Mouse (Mus musculus): ENCODE measurements around the gene Zfp978.
"Not testable (repeated sequence)": the region's sequence is repeated elsewhere in the genome, so short reads cannot be mapped to it uniquely, and the experiment has no call there.

The Zfp978 gene

DNA sequence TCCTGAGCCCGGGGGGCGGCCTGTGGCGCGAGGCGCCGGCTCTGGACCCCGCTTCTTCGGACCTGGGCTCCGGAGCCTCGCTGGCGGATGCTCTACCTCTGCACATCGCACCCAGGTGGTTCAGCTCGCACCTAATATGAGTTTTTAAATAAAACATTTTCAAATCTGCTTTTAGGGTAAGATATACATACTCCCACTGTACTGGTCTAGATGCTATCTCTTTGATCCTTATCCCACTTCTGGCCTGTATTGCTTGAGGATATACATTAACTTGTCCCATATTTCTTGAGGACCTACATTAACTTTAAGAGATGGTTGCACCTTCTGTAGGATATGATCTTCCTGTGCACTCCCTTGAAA lies 46.3 kb downstream of the Zfp978 start:
- no peak for DNase-seq (ENCODE audit: low spot score)

DNA sequence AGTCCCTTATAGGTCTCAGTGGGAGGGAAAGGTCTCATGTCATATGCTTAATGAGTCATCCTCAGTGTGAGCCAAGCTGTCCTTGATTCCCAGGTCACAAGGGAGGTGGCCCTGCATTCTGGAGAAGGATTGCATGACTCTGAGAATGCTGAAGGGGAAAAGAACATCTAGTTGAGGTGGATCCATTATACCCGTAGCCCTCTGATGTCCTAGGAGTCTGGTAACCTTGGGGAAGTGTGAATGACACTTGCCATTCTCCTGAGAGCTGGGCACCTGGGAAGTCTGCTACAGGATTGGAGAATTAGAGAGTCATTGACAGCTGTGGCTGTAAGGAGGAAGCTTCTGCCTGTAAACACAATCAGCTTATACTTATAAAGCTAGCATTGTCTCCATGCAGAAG lies 55.3 kb downstream of the Zfp978 start:
- not testable (repeated sequence) for DNase-seq (ENCODE audit: low spot score)

DNA sequence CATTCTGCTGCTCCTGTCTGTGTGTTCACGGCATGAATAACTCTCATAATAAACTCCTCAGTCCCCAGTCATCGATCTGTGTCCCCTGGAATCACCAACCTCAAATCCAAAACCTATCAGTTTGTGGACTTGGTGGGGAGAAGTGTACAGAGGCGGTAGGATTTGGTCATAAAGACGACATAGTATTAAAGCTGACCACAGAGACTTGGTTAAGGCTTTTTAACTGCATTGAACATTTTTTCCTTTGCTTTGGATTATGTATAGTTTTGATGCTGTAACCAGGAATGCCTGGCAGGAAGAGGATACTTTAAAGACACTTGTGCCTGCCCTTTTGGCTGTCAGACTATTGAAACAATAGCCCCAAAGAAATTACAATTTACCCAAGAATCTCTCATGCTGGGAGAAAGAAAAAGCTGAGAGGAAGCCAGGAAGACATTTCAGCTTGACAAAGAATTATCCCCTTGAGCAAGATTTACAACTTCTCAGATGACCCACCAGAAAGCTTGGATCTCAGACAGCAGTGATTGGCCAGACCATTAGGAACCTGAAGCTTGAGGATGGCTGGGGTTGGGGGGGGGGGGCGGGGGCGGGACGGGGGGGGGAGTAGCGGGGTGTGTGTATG lies 56.2 kb downstream of the Zfp978 start:
- no peak for DNase-seq (ENCODE audit: low spot score)

DNA sequence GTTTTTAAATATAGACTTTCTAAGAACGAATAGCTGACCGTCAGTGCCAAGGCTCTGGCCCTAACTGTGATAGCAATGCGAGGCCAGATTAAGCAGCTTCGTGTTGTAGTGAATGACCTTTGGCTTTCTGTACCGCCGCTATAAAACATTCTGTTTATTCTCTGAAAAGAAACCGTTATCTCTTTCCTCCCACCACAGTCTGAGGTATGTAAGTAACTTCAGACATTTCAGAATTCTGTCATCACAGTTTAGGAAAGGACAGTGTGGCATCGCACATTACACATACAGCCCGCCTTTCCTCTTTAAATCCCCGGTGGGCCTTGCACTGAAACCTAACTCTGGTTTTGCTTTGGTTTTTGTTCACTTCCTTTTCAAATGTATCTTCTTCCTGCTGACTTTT lies 56.8 kb downstream of the Zfp978 start:
- no peak for DNase-seq (ENCODE audit: low spot score)

DNA sequence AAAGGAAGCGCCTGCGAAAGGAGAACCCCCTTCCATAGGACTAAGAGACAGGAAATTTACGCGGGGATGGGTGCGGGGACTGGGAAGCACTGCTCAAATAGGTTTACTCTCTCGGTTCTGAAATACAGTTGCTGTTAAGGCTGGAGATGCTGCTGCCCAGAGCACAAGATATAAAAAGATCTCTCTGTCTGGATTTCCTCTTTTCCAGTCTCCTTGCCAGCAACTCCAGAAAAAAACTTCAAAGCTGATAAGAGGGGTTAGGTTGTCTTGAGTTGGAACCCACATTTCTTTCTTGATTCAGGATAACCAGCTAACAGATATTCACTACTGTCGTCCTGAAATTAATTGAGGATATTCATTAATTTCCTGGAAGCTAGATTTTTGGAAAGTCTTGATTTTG lies 57.2 kb downstream of the Zfp978 start:
- DNase-seq (ENCODE audit: low spot score) = not testable (repeated sequence)

DNA sequence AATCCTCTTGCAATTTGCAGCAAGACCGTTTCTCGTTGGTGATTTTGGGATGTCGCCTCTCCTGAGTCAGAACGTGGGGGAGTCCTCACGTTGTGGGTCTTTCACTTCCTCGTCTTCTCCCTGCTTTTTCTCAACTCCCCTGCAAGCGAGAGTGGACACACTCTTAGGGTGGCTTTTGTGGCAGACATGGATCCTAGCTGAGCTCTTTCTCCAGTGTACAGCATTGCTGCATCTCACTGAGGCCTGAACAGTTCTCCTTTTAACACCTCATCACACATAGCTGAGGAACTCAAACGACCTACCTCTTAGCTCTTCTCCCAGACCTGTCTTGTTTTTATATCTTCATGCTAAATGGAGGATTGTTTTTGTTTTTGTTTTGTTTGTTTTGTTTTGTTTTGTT lies 58.1 kb downstream of the Zfp978 start:
- DNase-seq (ENCODE audit: low spot score) = not testable (repeated sequence)

DNA sequence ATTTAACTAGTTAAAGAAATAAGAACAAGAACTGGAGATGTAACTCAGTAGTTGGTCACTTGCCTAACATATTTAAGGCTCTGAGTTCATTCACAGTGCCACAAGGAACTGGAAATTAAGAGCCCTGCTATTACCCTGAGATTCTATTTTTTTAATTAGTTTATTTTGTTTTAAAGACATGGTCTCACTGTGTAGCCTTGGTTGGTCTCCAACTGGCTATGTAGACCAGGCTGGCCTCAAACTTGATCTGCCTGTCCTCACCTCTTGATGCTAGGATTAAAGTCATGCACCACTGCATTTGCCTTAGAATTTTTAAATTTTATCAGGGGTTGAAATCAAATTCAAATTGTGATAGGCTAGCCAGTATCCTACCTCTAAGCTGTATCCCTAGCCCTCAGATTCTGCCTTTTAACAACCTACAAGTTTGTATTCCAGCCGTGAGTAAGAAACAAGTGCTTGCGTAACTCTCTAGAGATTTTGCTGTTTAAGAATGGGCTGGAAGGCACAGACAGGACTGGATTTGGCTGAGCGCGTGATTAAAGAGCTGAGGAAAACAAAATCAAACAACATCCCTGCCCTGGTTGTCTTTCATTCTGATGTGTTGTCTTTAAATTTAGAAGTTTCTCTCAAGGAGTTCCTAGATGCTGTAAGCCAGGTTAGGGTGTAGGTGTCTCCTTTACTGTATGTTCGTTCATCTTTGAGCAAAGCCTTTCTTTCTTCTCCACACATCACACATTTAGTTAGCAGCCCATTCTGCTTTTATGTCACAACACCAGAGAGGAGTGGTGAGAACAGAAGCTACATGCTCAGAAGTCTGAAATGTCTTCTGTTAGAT lies 58.9 kb downstream of the Zfp978 start:
- DNase-seq (ENCODE audit: low spot score) = not testable (repeated sequence)

DNA sequence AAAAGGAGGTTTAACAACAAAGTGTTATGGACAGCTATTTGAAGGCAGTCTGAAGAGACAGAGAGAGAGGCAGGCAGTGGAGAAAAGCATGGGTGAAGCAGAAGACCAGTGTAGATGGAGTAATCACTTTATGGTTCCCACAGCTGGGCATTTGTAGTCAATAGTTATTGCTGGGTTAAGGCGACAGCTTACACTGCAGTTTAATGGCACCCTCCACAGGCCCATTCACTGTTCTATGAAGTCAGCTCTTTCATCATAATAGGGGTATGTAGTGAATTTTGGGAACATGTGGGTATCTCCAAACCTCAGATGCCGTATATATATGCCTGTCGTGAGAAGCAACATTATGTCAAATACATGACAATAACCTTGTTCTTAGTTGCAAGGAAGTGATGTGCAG lies 59.7 kb downstream of the Zfp978 start:
- no peak for DNase-seq (ENCODE audit: low spot score)

DNA sequence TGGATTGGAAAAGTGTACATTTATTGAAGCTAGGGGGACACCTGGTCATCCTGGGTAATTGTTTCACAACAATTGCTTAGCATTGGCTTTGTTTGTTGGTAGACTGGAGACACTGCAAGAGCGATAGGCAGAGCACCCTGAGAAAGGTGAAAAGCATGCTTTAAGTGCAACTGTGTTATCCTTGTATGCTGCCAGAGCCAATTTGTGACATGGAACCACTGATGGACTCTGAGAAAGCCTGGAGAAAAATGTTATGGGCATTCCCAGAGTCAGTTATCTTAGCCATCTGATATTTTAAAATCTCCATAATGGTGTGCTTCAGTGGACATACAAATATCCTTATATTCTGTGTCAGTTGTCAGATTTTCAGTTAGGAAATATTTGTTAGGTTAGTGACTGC lies 60.2 kb downstream of the Zfp978 start:
- not testable (repeated sequence) for DNase-seq (ENCODE audit: low spot score)

DNA sequence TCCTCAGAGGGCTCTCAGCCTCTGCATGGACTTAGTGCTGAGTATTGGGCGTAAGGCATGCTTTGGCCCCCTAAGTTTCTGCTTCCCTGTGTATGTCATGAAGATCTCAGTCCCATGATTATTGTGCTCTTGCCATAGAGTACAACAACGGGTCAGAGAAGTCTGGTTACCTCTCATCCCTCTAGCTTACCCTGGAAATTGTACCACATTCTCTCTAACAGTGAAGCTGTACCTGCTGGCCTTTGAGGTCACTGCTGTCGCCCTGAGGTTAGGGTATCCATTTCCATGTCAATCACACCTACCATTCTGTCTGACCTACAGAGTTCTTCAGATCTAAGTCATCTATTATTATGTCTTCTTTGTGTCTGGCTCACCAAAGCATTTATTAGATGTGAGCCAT lies 62.0 kb downstream of the Zfp978 start:
- DNase-seq (ENCODE audit: low spot score) = no peak

DNA sequence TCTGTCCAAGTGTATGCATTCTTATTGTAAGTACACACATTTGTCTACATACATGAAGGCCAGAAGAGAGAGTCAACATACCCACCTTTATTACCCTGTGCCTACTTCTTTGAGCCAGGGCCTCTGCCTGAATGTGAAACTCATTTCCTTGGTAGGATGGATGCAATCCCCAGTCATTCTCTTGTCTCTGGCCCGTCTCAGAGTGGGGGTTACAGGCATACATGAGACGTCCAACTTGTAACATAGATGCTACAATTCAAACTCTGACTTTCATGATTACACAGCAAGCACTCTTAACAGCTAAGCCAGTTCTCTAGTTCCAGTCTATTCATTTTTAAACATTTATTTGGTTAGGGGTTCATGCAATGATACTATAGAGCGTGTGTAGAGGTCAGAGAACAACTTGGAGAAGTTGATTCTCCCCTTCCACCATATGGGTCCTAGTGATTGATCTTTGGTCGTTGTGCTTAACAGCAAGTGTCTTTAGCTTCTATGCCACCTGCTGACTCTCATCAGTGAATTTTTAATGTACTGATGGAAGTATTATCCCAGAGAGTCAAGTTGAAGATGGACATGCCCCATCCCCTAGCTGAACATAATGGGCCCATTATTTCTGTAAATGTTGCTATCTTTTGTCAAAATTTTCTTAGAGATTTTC lies 62.7 kb downstream of the Zfp978 start:
- DNase-seq (ENCODE audit: low spot score) = no peak

DNA sequence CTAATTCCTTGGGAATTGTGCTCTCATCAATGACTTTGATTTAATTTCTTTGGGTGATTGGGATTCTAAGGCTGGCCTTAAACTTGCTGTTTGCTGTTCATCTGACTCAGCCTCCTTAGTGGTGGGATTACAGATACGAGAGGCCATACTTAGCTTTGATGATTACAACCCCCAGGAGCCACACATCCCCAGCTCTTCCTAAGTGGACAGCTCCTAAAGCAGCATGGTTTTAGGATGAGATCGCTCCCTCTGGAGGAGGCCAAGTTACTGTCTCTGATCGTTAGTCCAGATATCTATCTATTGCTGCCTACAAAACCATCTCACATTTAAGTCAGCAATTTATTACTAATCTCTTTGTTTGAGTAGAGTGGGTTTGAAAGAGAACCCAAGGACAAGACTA lies 63.3 kb downstream of the Zfp978 start:
- DNase-seq (ENCODE audit: low spot score) = not testable (repeated sequence)

DNA sequence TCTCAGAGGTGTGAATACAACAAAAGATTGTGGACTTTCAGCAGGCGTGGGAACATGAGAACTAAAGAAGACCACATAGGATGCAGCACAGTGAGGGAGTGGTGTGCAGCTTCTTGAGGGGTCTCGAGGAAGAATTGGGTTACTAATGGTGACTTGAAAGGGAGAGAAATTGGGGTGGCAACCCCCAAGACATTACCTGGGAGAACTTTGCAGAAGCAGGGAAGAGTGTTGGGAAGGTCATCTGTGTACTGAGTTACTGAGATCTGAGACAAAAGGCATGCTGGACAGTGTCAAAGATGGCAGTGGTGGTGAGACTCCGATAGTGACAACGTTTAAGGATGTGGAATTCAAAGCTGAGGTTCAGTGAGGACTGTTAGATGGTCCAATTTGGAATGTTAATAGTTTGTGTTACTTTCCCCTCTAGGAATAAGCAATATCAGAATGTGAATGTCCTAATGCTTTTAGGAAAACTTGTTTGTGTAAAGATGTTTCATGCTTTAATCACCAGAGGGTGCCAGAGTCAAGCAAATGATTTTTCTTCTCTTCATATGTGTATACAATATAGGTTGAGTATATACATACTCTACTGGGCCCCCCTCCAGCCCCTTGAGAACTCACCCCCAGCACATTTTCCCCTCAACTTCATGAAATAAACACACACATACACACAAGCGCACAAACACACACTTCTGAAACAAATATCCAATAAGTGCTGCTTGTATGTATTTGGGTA lies 64.7 kb downstream of the Zfp978 start:
- not testable (repeated sequence) for DNase-seq (ENCODE audit: low spot score)

DNA sequence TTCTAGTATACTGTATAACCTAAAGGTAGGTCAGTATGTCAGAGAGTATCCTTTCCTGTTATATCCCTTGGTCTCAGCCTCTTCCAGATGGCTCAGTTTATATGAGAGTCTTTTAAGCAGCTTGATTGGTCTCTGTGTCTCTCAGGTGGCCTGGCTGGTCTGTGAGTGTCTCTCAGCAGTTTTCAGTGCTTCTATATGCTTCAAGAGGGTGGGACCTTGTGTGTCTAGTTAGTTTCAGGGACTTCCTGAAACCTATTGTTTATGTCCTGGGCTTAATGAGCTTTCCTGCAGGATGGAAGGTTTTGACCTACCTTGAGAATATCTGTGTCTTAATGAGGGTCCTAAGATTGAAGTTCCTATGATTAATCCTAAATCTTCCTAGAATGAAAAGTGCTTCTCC lies 69.5 kb downstream of the Zfp978 start:
- DNase-seq (ENCODE audit: low spot score) = no peak

DNA sequence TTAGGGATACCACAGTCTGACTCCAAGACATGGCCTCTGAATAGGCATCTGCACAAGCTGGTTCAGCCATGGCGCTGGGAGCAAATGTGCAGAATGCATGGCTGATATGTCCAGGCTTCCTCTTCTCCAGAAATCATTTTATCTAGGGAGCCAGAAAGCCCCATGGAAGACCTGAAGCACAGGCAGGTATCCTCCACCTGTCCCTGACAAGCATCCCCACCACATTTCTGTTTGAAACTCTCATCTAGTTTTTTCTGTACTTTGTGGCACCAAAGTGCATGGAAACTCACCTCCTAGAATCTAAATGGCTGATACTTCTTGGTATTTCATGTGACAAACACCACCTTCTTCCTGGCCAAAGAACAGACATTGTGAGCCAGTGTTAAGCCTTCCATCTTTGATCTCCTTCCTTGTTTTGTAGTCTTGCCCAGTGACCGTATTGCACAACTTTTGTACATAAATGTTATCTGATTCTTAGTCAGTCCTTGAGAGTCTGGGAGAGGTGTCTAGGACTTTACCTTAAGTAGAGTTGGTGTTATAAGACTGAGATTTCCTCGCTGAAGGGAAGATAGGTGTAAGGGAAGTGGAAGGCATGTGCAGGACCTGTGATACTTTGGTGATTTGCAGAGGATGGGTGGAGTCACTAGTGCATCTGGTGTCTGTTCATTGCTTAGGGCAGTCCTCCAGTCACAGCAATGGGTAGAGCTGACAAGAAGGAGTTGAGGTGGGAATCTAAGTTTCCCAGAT lies 70.8 kb downstream of the Zfp978 start:
- DNase-seq (ENCODE audit: low spot score) = not testable (repeated sequence)

DNA sequence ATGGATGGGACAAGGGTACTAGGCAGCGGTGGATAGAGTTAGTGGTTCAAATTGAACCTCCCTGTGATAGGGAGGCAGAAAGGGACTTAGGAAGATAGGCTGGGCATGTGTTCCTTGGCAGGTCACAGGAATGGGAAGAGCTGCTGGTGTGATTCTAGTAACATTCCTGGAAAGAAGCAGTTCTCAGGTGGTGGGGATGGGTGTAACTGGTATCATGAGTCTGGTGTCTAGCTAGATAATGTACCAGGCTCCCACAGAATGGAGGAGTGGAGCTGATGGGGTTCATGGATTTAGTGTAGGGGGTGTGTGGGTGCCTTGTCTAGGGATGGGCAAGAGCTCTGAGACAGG lies 71.3 kb downstream of the Zfp978 start:
- no peak for DNase-seq (ENCODE audit: low spot score)

DNA sequence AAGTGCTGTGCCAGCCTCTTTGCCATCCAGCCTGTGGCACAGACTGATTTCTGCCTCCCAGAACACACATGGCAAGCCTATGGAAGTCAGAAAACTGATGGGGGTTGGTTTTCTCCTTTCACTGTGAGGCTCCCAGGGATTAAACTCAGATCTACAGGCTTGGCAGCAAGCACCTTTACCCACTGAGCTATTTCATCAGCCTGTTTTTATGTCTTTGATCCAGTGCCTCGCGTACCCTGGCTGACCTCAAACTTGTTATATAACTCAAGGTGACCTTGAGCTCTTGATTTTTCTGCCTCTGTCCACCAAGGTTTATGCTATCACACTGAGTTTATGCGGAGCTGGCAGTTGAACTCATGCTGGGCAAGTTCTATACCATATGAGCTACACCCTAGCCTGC lies 71.9 kb downstream of the Zfp978 start:
- no peak for DNase-seq (ENCODE audit: low spot score)

DNA sequence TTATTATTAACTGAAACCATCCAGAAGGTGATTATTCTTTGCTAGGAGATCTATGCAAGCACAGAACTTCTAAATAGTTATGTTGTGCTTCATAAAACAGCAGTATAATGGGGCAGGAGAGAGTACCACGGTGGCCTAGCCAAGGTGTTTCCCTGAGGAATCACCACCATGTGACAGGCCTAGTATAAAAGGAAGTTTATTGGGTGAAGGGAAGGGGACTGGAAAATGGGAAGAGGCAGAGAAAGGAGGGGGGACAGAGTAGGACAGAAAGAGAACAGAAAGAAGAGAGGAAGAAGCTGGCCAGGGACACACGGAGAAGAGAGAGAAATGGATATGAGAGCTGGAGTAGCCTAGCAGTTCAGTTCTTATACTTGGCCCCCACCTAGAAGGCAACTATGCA lies 72.8 kb downstream of the Zfp978 start:
- DNase-seq (ENCODE audit: low spot score) = no peak
